ENCODE assay signal across 8 mouse cellular contexts in the genomic region with DNA sequence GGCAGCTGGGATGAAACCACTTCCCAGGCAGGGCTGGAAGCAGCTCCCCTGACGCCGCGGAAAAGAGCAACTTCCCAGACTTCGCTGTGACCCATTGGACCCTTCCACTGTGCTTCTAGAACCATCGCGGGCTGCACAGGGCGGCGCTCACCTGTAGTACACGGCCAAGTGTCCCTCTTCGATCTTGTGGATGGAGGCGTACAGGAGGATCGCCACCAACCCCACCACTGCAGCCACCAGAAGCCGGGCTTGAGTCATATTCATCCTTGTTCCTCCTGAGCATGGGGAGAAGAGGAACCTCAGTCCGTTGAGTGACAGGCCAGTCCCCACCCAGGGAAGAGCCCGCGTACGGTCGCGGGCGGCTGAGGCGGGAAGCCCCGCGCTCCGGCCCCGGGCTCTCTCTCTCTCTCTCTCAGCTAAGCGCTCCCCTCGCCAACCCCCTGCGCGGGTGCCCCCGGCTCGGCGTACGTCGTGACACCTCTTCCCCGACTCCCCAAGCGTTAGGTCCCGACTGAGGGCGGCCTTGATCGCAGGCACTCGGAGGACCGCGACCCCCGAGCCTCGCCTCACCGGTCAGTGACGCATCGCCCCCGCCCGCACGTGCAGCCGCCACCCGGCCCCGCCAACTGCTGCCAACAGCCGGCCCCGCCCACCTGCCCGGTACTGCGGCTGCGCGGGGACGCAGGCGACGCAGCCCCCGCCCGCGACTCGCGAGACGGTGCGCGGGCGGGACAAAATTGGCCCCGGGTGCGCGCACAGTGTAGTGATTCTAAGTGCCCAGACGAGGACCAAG. TPM values are rescaled to one million over a fixed set of nuclear protein-coding genes. Genes with fewer than 3 reads are reported as not detected.
DNase-seq lines count a peak whose midpoint lies in the region; ATAC-seq and TF ChIP-seq lines count a peak whose summit lies in the region.

Gene Erlin1, minus strand, starts transcription at position 665 of the 793 bp plus-strand sequence.

- peaks cover 26% of the 10 kb centered on the region for H3K4me1 ChIP-seq in forebrain, embryonic 13.5 days
- peaks cover 7% of the 10 kb centered on the region for H3K4me1 ChIP-seq in liver, embryonic 16.5 days (ENCODE audit: control insufficient read depth, low read depth, low read length)
- H3K4me1 ChIP-seq in neural tube, embryonic 12.5 days = 0 out of 2 replicates have a peak, but pooled peaks cover 12% of the 10 kb centered on the region
- H3K4me1 ChIP-seq in stomach, postnatal 0 days (replicated peaks; ENCODE audit: control insufficient read depth, insufficient read depth) = 0 out of 2 replicates have a peak, but pooled peaks cover 2% of the 10 kb centered on the region

- peak within 1 kb of the TSS; percentile 84 for H3K9ac ChIP-seq in forebrain, embryonic 13.5 days
- peak within 1 kb of the TSS; percentile 73 for H3K9ac ChIP-seq in liver, embryonic 16.5 days (ENCODE audit: low read depth, low read length)
- peak within 1 kb of the TSS; percentile 76 for H3K9ac ChIP-seq in neural tube, embryonic 12.5 days
- peak within 1 kb of the TSS; percentile 80 for H3K9ac ChIP-seq in stomach, postnatal 0 days (ENCODE audit: low read length)

- no peak for TF ChIP-seq CTCF in stomach, postnatal 0 days (IDR thresholded peaks at IDR 0.05; ENCODE audit: low read depth)

- H3K27ac ChIP-seq in forebrain, embryonic 13.5 days = peak within 1 kb of the TSS; percentile 35
- H3K27ac ChIP-seq in liver, embryonic 16.5 days (ENCODE audit: low read length) = peak within 1 kb of the TSS; percentile 79
- no peak within 1 kb of the TSS for H3K27ac ChIP-seq in neural tube, embryonic 12.5 days
- H3K27ac ChIP-seq in stomach, postnatal 0 days (replicated peaks) = peak within 1 kb of the TSS; percentile 84

- WGBS in forebrain, embryonic 13.5 days = under 1% methylated on average over 60 of the region's 75 CpGs
- WGBS in large intestine, adult 2 months = under 1% methylated on average over 75 of the region's 75 CpGs
- under 1% methylated on average over 71 of the region's 75 CpGs for WGBS in liver, embryonic 16.5 days (ENCODE audit: insufficient replicate concordance)
- WGBS in neural tube, embryonic 12.5 days = under 1% methylated on average over 75 of the region's 75 CpGs
- WGBS in stomach, postnatal 0 days = under 1% methylated on average over 71 of the region's 75 CpGs

- H3K27me3 ChIP-seq in forebrain, embryonic 13.5 days = no peaks in the 10 kb centered on the region
- H3K27me3 ChIP-seq in liver, embryonic 16.5 days (ENCODE audit: control insufficient read depth, insufficient read depth, low read depth, low read length) = no peaks in the 10 kb centered on the region
- H3K27me3 ChIP-seq in neural tube, embryonic 12.5 days (replicated peaks) = no peaks in the 10 kb centered on the region
- H3K27me3 ChIP-seq in stomach, postnatal 0 days (ENCODE audit: control insufficient read depth, insufficient read depth, low read length) = no peaks in the 10 kb centered on the region

- no peaks in the 10 kb centered on the region for H3K9me3 ChIP-seq in forebrain, embryonic 13.5 days (replicated peaks)
- H3K9me3 ChIP-seq in liver, embryonic 16.5 days (replicated peaks; ENCODE audit: control insufficient read depth, low read length) = no peaks in the 10 kb centered on the region
- no peaks in the 10 kb centered on the region for H3K9me3 ChIP-seq in neural tube, embryonic 12.5 days
- no peaks in the 10 kb centered on the region for H3K9me3 ChIP-seq in stomach, postnatal 0 days (ENCODE audit: control insufficient read depth, low read length)

- H3K4me3 ChIP-seq in forebrain, embryonic 13.5 days = peak within 1 kb of the TSS; percentile 76
- H3K4me3 ChIP-seq in liver, embryonic 16.5 days (ENCODE audit: low read depth, low read length) = peak within 1 kb of the TSS; percentile 75
- H3K4me3 ChIP-seq in neural tube, embryonic 12.5 days = peak within 1 kb of the TSS; percentile 66
- H3K4me3 ChIP-seq in stomach, postnatal 0 days (ENCODE audit: low read depth, low read length) = peak within 1 kb of the TSS; percentile 81

- TF ChIP-seq EP300 in stomach, postnatal 0 days (optimal IDR thresholded peaks at IDR 0.05) = peak; percentile 59

- DNase-seq in ES-CJ7 (ENCODE audit: low read depth, low spot score) = peak; percentile 77
- DNase-seq in heart, postnatal 10 days = peak; percentile 91 to 93
- no peak for DNase-seq in large intestine, adult 2 months (ENCODE audit: low read depth, low spot score)
- DNase-seq in stomach, postnatal 0 days (ENCODE audit: low spot score) = peak; percentile 92

- intact Hi-C loops in heart, postnatal 10 days (cut with DNase I) = no loop called here

- 0 out of 2 replicates have a peak, but pooled peaks cover 9% of the 10 kb centered on the region for H3K36me3 ChIP-seq in forebrain, embryonic 13.5 days (ENCODE audit: poor library complexity, severe bottlenecking)
- no peaks in the 10 kb centered on the region; the same call in 1 of the 2 replicates for H3K36me3 ChIP-seq in liver, embryonic 16.5 days (ENCODE audit: control insufficient read depth, insufficient read depth)
- no peaks in the 10 kb centered on the region; the same call in 1 of the 2 replicates for H3K36me3 ChIP-seq in neural tube, embryonic 12.5 days
- H3K36me3 ChIP-seq in stomach, postnatal 0 days (ENCODE audit: control insufficient read depth, insufficient read depth, low read length) = no peaks in the 10 kb centered on the region

- peak within 1 kb of the TSS; percentile 95 for H3K4me2 ChIP-seq in forebrain, embryonic 13.5 days
- H3K4me2 ChIP-seq in liver, embryonic 16.5 days (ENCODE audit: low read depth, low read length) = peak within 1 kb of the TSS; percentile 96
- peak within 1 kb of the TSS; percentile 88 for H3K4me2 ChIP-seq in neural tube, embryonic 12.5 days (replicated peaks)
- H3K4me2 ChIP-seq in stomach, postnatal 0 days (replicated peaks; ENCODE audit: low read depth) = peak within 1 kb of the TSS; percentile 86

- peak; percentile 83 for ATAC-seq in cerebellum, adult (ENCODE audit: insufficient number of reproducible peaks, low FRiP score, low TSS enrichment)
- ATAC-seq in forebrain, embryonic 13.5 days = peak; percentile 94
- peak; percentile 87 for ATAC-seq in liver, embryonic 16.5 days (ENCODE audit: low read depth)
- ATAC-seq in neural tube, embryonic 12.5 days (ENCODE audit: low FRiP score, low read depth) = peak; percentile 92
- ATAC-seq in stomach, postnatal 0 days (ENCODE audit: low FRiP score, low TSS enrichment) = peak; percentile 85

RNA-seq across cellular contexts. Expression of gene Erlin1, which starts in this region (rescaled TPM):
- 17.8 and 19.8 TPM in 2 replicates for polyA plus RNA-seq in forebrain, embryonic 13.5 days (2015; fragmentation: Nextera tagmentation; extraction: Ambion mirVana)
- 1 to 10 TPM; 5.7 to 9.1 TPM for total RNA-seq in heart, postnatal 10 days (2021)
- polyA plus RNA-seq in large intestine, adult 2 months (2012; rRNA removed) = 15.8 and 23.7 TPM in 2 replicates
- 19.2 and 20.2 TPM in 2 replicates for polyA plus RNA-seq in liver, embryonic 16.5 days (2015; fragmentation: Nextera tagmentation; extraction: Ambion mirVana)
- 18.4 and 20.6 TPM in 2 replicates for polyA plus RNA-seq in neural tube, embryonic 12.5 days (2016; fragmentation: Nextera tagmentation; extraction: Ambion mirVana)
- polyA plus RNA-seq in stomach, postnatal 0 days (2015; fragmentation: Nextera tagmentation; extraction: Ambion mirVana) = 36.6 and 40.1 TPM in 2 replicates
